Mouse (Mus musculus) frontal cortex, adult 2 months (tissue): ENCODE results near the gene Rbpj. TPM values are rescaled to one million over a fixed set of nuclear protein-coding genes. Genes with fewer than 3 reads are reported as not detected.

Experiments
- DNase-seq, 2 experiments: peaks; one replicate each; pipeline ENCODE4 v3.0.0; 2022; ENCODE audit warnings: low spot score in 1 of 2; ENCODE audit errors: extremely low spot score in 1 of 2
- polyA plus RNA-seq: library from polyadenylated mRNA; depleted of rRNA; stranded (reverse); fragments of >200 nt; gene quantifications from 2 replicates; pipeline ENCODE4 v1.2.3, GENCODE M21; 2012

The Rbpj gene
- polyA plus RNA-seq, 1 experiment = 23.0 TPM

DNA sequence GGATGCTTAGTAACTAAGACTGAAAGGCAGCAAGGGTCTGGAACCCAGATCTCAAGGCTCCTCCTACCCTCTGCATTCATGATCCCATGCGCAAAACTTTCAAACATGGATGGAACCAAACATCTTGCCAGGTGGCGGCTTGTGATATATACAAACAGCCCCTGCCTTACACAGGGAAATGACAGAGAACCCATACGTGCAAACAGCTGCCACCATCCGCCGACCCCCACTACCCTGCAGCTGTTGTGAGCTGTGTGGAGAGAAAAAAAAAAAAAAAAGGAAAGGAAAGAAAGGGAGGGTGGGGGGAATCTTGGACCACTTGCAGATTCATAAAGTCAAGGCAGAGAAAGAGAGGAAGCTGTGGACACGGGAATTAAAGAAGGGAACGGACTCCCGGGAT lies 2.4 kb downstream of the Rbpj start:
- no peak for DNase-seq

DNA sequence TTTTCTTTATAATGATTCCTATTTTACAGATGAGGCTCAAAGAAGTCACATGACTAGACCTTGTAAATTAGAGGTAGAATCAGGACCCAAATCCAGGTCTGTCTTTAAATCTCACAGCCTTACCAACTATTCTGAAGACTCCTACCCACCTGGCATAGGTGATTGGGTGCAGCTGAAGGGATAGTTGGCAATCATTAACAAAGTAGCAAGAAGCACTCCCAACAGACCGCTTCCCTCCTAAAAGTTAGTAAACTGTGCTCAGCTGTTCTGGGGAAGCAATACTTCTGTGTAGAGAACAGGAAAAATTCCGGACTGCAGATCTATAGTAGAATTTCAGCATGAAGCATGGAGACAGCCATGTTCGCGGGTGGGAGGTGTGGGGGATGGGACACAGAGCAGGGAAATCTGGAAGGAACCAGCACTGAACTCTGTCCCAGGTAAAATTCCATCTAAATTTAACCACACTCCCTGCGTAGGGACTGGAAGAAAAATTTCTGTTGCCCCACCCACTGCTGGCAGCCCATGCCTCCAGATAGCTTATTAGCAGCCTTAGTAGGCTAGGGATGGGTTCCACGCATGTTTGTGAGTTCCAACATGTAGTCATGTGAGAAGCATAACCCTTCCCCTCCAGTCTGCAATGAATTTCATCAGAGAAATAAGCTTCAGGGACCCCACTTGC lies 3.3 kb downstream of the Rbpj start:
- no peak for DNase-seq

DNA sequence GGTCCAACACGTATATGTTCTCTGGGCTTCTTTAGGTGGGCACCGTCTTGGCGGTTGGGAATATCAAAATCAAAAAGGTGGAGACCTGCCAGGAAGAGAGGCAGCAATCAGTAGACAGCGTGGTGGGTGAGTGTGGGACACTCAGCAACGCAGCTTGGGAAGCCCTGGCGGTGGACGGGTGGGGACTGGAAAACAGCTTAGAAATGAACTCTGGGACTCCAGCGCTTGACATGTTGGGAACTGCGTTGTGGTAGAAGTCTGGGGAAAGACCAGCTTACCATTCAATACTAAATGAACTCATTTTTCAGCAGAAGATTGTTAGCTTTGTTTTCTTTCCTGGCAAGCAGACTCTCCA lies 3.8 kb downstream of the Rbpj start:
- DNase-seq = no peak

DNA sequence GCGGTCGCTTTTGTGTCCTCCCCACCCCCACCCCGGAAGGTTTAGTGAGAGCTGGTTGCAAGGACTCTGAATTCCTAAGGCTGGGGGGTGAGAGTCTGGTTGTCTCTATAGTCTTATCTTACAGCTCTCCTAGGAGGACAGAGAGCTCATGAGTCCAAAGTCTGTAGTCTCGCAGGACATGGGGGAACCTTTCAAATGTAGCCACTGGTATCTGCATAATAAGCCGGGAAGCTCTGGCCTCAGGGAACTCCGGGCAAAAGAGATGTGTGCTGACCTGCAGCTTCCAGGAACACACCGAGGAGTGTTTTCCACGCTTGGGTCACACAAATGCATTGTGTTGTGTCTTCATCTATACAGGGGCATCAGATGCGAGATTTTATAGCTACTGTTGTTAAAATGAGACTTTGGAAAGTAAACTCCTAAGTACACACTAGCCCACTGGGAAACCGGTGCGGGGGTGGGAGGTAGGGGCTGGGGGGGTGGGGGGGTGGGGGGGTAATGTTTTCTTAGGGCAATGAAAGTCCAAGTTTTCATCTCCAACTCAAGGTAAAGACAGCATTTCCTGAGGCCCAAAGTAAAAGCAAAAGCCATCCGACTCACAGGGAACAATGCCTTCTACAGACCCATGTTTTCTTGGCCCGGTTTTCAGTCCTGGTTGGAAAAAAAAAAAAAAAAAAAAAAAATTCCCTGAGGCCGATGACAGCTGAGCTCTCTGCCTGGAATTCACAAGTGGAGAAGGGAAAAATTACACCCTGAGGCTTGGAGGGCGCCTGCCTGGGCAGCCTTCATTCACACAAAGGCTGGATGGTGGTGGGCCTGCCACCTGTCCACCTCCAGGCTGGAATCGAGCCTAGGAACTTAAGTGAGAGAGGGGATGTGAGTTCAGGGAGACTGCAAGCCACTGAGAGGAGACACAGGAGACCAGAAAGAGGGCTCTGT lies 4.5 kb downstream of the Rbpj start:
- no peak for DNase-seq

DNA sequence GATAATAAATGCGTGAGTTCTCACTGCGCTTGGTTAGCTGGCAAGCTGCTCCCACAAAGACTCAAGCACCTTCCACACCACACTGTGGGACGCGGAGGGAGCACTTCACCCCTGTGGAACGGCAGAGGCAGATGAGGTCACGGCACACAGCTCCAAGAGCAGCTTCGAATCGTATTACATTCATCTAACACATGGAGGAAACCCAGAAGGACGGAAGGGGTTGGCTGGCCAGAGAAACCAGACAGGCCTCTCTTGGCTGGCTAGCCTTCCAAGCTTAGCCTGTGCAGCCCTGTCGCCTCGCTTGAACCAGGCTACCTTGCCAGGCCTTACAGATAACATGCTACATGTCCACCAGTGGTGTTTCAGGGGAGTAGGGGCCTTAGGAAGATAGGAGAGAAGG lies 6.5 kb downstream of the Rbpj start:
- no peak for DNase-seq

DNA sequence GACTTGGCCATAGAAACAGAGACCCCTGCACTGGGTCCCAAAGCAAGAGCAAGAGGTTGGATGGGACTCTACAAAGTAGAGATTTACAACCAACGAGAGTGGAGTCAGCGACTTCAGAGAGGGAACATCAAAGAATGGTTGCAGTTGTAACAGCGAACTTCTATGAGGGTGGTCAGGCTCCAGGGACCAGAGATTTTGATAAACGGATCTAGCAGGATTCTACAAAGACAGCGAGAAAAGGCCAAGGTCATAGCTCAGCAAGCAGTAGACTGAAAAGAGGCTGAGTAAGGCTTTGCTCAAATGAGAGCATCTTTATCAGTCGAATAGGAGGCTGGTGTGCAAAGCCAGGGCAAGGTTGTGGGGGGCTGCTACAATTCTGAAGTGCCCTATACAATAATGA lies 13.2 kb downstream of the Rbpj start:
- no peak for DNase-seq

DNA sequence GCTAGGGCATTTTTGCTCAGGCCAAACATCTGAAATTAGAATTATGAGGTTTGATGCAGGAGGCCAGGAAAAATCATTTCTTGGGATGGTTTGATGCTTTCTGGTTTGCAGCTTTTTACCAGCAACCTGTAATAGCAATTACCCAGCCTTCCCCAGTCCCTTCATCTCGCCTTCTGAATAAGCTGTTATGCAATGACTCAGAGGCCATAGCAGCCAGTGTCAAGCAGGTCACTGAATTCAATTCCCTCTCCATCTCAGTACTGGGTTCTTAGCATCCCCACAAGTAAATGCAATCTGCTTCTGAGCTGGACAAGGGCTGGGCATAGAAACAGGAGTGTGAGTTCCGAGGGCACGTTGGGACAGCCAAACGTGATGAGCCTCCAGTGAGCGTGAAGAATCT lies 13.9 kb downstream of the Rbpj start:
- no peak for DNase-seq

DNA sequence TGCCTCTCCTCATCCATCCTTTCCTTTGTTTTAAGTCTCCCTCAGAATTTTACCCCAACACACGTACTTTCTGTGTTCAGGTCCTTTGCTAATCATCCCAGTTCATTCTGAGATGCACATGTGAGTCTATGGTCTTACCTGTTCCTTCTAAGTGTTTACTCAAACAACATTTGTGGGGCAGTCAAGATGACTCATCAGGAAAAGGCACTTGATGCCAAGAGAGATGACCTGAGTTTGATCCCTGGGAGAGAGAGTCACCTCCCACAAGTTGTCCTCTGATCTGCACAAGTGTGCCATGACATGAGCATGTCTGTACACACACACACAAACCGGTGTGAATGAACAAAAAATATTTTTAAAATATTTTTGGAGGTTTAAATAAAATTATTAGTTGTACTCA lies 15.1 kb downstream of the Rbpj start:
- DNase-seq = no peak

DNA sequence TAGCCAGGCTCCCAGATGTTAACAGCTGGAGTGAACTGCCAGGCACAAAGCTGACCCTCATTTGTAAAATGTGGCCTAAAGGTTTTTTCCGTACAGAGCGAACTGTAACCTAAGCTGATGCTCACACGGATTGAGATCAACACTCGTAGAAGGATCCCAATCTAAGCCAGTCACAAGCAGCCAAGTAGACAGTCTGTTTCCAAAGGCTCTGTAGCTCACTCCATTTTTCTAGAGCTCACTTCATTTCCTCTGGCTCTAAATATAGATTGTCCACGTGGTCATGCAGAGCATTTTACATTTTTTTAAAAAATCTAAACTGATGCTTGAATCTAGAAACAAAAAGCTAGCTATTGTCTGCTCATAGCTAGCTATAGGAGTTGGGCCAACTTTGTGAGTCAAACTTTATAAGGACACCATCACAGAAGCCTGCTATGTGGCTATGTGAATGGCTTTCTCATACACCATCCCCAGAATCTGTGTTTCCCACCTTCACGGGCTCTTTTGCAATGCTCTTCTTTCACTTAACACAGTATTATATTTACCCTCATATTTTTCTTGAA lies 19.2 kb downstream of the Rbpj start:
- DNase-seq = no peak

DNA sequence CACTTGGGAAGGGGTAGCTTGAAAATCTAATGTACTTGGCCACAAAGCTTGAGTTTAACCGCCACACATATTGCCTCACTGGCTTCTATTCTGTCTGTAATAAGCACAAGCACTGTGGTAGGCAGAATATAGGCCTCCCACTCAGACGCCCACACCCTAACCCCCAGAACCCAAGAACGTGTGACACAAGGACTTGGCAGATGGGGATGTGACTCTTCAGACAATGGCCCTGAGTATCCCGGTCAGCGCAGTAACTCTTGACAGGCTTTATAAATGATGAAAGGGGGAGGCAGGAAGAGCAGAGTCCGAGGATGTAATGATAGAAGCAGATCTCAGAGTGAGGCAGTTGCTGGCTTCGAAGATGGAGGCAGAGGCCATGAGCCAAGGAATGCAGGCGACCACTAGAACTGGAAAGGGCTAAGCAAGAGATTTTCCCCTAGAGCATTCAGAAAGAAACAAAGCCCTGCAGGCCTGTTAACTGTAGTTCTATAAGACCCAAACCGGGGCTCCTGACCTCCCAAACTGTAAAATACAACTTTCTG lies 20.1 kb downstream of the Rbpj start:
- DNase-seq = no peak

DNA sequence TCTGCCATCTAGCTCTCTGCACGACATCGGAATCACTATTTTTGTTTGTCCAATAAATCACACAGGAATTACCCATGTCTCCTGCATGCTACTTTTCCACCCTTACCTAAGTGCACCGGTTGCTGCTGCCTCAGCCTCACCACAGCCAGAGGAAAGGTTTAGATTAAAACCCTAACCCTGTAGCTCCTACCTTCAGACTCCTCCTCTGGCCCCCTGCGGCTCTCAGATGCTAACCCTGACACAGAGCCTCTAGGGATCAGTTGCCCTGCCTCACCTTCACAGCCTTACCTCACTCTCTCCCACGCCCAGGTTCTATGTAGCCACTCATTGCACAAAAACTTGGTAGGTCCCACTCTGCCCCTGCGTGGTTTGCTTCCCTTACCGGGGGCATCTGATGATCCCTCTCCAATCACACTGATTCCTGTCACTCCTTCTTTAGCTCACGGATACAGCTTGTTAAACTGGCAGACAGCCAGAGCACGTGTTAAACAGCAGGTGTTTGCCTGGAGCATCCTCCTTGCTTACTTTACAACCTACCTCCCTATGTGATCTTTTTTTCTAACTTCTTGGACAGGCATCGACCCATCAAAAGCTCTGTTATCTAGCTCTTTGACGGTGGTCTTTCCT lies 21.1 kb downstream of the Rbpj start:
- DNase-seq = no peak

DNA sequence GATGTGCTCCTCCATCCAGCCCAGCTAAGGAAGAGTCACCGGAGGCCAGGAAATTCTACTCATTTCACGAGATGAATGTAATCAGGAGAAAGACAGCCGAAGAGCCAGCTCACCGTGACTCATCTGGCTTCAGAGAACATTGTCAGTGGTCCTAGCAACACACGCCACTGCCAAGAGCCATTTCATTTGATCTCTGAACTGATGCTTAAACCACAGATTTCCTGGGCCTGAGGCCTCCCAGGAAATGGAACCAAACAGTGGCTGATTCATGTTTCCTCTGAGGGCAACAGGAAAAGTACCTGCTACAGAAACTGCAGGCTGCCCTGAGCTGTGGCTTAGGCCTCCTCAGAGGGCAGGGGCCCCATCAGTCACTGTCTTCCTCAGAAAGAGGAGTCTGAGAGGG lies 24.7 kb downstream of the Rbpj start:
- no peak for DNase-seq

DNA sequence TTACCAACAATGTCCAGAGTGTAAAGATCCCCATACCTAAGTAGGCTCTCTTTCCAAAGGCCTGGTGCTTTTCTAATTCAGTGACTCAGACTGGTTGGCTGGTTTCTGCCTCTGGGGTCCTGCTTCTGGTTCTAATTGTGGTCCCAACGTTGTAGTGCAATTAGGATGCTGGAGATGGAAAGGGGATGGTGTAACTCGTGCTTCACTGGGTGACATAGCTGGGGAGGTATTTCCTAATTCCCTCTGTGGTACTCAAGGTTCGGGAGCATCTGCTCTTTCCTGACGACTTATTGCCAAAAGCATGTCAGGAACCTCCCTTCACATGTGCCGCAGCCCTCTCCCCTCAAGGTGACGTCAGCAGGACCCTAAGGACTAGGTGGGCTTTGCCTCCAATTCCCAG lies 27.8 kb downstream of the Rbpj start:
- DNase-seq = no peak

DNA sequence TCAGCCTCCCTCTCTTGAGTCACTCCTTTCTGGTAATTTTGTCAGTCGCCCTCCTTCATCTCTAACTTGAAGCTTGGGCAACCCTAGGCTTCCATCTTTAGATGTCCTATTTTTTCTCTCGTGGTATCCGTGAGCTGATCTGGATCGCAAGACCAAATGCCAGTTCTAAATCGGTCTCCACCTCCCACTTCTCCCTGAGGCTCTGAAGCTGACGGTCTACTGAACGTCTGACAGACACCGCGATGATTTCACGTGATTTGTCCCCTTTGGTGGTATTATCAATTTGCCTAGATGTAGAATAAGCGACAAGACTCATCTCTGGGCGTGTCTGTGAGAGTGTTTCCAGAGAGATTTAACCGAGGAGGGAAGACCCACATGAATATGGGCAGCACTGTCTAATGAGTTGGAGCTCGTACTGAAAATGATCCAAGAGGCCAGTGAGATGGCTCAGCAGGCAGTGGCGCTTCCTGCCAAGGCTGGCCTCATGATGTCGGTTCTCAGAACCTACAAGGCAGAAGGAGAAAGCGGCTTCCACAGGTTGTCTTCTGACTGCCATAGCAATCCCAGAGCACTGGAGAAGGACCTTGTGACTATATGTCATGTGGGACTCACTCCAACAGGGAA lies 28.7 kb downstream of the Rbpj start:
- peak; percentile 61 to 63 for DNase-seq

DNA sequence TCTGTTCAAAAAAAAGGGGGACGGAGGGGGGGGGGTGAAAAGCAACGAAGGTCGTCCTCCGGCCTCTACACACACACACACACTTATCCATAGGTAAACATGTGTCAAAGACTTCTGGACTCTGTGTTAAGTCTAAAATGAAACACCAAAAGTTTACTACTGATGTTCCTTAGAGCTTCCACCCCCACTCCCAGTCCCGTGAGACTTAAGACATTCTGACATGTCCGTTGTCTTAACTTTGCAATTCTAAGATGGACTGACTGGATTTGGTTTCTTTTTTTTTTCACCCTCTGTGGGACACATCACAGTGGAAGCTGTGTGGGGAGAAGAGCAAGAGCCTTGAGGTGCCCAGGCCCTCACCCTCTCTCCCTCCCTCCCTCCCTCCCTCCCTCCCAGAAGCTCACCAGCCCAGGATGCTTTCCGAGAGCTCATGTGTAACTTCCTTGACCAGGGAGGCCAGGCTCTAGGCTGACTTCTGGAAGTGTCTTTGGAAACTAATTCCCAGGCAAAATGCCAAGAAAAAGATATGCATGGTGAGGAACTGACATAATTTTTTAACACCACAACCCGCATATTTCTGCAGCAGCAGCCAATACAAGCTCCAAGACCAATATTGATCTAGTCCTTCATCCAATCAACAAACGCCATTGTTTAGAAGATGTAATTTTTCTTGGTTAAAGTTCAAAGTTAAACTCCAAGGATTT lies 31.0 kb downstream of the Rbpj start:
- DNase-seq = no peak

DNA sequence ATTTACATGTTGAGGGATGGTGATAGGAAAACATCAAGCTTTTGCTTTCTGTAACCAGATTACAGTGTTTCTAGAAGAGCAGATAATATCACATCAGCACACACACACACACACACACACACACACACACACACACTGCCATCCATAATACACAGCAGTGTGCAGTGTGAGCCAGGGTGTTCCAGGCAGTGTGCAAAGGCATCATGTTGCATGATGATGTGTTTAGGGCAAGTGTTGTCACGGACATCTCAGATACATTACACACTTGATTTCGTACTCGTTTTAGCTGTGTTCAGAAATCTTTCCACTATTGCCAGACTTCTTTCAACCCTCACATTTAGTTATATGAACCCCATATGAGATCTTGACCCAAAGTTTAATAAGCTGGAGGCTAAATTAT lies 33.6 kb downstream of the Rbpj start:
- no peak for DNase-seq

DNA sequence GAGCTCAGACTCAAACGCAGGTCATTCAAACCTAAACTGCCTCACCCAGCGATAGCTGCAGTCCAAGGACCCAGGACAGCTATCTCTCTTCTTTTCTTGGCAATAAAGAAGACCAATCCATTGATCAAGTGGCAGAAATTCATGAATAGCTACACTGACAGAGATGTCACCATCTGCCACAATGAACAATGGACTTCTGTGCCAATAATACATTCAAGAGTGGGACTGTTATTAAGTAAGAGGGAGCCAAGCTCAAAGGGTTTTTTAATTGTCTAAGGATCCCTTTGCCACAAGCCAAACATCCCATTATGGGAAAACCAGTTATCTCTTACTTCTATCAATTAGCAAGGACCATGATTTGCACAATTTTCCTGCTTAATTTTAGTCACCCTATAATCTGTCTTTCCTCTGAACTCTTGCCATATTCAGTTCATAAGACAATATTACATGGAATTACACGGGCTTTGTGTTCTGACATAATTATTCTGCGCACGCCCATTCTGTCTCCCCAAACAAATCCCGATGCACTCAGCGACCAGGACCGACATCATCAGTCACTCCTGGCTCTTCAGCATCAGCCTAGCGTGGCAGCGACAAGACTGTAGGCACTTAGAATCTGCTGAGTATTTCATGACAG lies 34.7 kb downstream of the Rbpj start:
- DNase-seq = no peak

DNA sequence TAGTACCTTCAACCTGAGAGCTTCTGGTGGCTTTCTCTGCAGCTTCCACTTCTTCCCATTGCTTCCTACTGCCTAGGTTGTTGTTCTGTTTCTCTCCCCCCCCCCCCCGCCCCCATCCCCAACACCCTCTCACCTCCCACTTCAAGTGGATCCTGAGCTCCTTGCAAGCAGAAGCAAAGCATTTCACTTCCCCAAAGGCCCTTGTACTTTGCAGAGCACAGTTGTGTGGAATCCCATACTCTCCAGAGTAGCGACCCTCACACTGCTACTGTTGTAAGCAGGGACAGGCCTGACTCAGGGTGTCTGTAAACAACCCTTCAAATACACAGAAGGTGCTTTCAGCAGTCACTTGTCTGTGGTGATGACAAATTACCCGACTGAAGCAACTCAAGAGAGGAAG lies 37.3 kb downstream of the Rbpj start:
- DNase-seq = no peak

DNA sequence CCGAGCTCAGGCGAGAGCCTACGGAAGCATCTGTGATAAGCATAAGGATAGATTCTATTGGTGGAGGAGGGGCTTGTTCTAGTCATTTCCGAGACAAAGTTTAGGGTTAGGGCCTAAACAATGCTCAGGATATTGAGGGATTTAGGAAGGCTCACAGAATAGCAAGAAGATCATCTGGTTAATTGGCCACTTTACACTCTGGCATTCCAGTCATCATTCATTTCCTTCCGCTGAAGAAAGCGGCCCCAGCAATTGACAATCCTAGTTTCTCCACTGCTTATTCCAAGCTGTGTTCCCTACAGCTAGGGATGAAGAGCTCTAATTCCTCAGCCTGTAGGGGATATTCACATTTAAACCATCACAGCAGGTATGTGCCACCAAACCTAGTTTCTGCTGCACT lies 39.8 kb downstream of the Rbpj start:
- no peak for DNase-seq

DNA sequence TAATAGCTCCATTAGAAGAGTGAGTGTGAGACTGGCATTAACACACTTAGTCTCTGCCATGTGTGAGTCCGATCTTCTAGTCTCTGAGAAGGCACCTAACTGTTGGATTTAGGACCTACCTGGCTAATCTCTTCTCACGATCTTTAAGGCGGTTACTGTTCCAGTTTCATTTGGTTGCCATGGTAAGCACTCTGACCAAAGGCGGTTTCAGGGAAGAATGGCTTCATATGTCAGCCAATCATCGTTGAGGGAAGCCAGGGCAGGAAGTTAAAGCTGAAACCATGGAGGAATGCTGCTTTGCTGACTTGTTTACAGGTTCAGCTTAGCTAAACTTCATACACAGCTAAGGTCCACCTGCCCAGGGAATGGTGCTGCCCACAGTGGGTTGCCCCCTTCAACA lies 41.4 kb downstream of the Rbpj start:
- no peak for DNase-seq
